Mouse (Mus musculus): ENCODE results near the gene Lhfp.

Gene Lhfp

DNA sequence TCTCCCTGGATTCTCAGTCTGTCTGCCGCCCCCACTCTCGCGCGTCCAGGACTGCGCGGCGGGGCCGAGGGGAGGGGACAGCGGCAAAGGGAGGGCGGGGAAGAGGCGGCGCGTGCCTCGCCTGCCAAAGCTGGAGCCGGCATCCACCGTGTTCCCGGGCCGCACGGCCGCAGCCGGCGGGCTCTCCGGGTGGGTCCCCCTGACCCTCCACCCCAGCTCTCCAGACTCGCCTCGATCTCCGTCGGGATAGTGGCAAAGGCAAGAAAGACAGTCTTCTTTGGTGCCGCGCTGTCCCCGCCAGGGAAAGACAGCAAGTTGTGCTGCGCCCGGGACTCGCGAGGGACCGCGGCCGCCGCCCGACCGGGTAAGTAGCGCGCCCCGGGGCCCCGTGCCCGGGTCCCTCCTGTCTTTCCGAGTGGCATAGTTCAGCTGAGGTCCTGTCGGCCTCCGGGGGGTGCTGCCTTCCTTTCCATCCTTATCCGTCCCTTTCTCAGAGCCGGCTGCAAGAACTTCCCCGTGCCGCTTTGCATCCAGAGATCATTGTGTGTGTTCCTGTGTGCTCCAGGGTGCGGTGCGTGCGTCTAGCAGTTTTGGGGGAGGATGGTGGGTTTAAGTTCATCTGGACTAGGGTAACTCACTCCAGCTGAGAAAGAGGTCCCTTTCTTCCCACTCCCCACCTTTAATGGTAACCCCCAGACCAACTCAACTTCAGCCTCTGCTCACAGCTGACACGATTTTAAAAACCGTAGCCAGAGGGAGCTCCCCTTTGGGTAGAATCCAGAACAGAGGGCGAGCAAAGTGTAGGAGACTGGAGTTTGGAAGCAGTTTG lies at the start of gene Lhfp:
TSS of gene Lhfp (plus strand) at position 118 of the 829 bp plus-strand sequence.
- DNase-seq (ENCODE audit: low read depth, low spot score): peak; percentile 61

DNA sequence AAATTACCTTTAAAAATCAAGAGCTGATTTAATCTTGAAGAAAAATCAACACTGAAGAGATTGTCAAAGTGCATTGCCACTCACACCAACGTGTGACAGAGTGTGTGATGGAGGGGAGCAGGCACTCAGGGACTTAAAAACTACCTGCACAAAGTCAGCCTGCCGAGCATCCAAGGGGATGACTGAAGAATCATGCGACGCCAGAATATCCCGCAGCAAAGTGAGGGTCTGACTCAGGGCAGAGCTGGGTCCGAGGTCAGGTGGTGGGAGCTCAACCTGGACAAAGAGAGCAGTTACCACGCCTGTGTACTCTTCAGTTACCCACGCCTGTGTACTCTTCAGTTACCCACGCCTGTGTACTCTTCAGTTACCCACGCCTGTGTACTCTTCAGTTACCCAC lies 48.0 kb upstream of the Lhfp start:
- DNase-seq (ENCODE audit: low read depth, low spot score): no peak

DNA sequence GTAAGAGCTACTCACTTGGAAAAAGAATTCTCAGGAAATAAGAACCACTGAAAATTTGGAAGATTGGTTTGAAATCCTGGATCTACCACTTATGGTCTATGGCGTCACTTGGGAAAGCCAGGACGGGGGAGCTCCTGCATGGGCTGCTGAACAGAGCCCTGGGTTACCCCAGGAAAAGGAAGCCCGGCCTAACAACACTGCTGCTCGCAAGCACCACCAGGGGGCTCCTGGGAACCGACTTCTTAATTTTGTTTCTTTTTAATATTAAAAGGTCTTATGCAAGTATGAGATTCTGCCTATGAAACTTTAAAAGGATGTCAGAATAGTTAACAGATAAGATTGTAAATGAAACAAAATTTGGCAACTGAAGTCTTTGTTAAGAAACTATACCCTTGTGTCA lies 46.7 kb upstream of the Lhfp start:
- peak; percentile 33 for DNase-seq (ENCODE audit: low read depth, low spot score)

DNA sequence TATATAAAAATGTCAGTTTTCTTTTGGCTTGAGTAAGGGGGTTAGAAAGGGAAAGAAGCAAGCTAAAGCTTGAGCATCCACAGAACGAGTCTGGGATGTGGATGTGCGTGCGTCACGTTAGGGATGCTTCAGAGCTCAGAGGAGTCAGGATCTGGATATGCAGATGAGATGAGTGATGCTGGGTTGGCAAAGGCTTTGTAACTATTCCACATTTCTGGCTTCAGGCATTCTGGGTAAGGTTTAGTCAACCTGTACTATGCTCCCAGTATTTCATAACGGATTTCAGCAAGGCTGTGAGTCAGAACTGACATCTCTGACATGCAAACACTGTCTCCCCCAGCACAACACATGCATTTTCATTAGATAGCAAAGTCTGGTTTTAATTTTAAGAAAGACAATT lies 44.7 kb upstream of the Lhfp start:
- DNase-seq (ENCODE audit: low read depth, low spot score): no peak

DNA sequence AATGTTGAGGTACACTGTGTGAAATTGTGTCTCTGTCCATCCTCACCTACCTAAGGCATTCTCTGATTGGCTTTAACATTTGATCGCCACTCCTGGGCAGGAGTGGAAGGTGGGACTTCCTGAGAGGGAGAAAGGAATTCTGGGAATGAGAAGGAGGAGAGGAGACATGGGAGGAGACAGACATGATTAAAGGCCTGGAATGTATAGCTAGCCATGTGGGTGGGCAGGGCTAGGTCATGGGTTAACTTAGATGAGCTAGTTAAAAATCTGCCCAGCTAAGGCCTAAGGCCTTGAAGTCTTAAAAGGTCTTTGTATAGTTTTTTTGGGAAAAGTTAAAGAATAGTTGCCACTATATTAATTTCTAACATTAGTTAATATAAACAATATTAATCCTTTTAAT lies 43.9 kb upstream of the Lhfp start:
- no peak for DNase-seq (ENCODE audit: low read depth, low spot score)

DNA sequence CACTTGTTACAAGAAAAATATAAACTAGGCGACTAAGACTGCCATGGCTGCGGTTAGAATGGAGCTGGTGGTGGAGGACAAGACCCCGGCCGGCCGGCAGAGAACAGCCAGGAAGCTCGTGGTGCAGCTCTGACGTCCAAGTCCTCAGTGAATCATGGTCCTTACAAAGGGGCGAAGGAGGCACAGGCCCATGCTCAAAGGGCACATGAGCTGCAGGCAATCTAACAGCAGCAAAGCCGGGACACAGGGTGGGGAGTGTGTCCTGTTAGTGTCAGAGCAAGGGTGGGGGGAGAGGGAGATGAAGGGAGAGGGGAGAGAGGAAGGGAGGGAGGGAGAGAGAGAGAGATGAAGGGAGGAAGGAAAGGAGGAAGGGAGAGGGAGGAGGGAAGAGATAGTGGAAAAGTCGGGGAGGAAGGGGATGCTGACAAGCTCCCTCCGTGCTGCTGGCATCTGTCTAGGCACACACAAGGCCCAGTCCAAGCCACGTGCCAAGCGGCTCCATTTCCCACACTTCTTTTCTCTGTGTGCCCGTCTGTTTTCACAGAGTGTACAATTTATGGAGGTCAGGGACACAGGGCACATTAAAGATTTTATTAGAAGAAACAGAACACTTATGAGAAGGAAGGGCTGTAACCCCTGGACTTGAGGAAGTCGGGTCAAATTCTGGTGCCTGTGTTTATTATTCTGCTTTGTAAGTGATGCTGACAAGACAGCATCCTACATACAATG lies 42.1 kb upstream of the Lhfp start:
- DNase-seq (ENCODE audit: low read depth, low spot score): no peak

DNA sequence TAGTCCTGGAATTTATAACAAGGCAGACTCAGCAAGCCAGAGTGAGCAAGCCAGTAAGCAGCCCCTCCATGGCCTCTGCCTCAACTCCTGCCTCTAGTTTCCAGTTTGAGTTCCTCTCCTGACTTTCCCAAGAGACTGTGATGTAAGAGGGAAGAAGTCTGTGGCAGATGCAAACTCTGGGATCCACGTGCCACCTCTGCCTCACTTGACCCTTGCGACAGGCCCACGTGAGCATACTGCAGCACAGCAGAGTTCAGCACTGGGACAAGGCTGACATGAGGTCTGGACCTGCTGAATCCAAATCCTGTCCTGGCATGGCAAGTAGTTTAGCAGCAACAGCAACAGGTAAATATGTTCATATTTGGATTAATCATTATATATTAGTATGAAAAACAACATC lies 41.3 kb upstream of the Lhfp start:
- DNase-seq (ENCODE audit: low read depth, low spot score): no peak

DNA sequence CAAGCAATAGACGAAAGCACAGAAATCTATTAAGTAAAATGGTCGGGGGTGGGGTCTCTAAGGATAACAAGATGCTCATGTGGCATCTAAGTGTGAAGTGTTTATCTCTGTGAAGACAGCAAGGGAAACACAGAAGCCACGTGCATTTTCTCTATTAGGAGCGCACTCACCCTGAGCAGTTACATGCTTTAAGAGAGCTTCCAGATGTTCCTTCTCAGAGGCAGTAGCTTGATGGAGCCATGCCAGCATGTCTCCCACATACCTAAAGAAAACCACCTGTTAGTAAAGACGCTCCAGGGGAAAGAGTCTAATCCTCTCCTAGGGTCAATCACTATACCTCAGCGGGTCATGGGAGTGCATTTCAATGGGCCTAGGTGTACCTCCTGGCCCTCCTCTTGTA lies 39.3 kb upstream of the Lhfp start:
- no peak for DNase-seq (ENCODE audit: low read depth, low spot score)

DNA sequence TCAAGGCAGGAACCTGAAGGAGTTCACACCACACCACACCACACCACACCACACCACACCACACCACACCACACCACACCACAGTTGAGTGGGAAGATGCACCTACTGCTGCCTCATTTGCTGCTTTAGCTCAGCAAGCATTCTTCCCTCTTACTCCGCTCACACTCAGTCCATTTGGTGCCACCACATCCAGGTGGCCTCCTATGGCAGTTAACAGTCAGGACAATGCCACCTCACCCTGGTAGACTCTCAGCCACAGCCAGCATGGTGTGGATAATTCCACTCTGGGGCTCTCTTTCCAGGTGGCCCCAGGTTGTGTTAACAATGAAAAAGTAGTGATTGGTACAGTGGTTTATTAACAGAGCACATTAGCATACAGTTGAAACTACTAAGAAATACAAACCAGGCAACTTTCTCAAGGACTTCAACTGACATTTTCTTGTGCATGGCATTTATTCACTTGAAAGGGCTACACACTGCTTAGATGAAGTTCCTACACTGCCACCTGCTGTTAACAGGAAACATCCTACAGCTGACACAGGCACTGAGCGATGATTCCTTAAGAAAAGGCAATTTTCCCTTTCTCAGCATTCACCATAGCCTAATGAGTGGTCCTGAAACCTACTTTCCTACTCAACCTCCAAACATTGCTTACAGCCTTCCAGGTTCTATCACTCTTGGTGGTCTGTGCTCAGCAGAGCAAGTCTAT lies 36.8 kb upstream of the Lhfp start:
- DNase-seq (ENCODE audit: low read depth, low spot score): peak; percentile 74

DNA sequence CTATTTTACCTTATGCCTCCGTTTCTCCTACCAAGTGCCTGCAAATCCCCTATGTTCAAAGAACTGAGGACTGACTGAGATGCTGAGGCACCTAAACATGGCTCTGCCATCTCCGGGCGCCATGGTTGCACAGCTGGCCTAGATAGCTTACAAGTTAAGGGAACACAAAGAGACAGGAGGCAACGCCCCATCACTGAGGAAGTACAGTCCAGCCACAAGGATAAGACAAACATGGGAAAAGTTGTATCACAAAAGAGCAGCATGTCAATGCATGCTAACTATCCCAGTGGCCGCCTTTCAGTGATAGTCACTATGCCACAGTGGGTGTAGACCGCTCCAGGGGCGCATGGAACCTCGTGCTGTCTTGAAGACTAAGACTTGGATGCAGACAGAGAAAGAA lies 33.9 kb upstream of the Lhfp start:
- DNase-seq (ENCODE audit: low read depth, low spot score): no peak

DNA sequence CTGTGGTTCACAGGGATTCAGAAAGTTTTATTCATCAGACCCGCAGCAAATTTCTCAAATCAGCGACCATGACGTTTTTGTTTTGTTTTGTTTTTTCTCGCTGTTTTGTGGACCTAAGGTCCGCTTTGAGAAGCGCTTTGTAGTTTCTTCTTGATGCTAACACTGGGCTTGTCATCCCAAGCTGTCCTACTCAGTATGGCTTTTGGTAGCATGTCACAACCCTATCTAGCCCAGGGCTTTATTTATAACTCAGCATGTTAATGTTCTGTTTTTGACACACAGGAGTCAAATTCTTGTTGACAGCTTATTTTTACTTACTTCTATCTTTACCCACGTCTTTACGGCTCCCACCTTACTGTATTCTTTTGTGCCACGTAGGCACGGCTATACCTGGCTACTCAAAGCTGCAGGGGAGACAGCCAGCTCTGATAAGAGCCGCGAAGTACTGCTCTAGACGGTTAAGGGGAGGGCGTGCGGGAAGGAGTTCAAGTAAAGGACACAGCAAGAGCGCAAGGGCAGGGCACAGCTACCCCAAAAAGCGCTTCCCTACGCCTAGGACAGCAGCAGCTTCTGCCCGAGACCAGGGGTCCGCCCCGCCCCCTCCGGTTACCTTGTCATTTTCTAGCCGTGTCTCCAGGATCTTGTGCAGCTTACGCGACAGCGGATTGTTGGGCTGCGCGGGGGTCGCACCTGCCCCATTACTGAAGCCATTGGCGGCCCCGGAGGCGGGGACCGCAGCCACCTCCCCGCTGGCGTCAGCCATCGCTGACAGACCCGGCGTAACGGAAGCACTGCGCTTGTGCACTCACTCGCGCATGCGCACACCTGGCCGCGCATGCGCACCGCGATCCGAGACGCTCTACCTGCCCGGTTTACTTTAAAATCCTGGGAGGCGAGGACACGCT lies 24.6 kb upstream of the Lhfp start, which contains the start of gene Cog6:
TSS of gene Cog6 (minus strand) at position 802 of the 905 bp plus-strand sequence.
- DNase-seq (ENCODE audit: low read depth, low spot score): peak; percentile 95

DNA sequence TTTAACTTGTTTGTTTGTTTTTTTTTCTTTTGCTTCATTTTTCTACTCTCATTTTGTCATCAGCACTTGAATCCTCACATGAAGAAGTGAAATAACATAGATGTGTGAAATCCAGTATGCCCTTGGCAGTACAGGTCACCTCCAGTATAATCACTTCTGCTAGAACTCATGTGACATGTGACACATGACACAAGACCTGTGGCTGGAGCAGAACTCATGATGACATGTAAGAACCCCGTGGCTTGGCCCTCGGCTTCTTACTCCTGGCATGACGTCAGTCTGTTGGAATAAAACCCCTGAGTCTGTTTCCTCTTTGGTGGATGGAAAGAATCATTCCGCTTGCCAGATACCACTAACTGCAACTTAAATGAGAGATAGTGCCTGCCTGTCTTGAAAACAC lies 14.0 kb upstream of the Lhfp start:
- no peak for DNase-seq (ENCODE audit: low read depth, low spot score)

DNA sequence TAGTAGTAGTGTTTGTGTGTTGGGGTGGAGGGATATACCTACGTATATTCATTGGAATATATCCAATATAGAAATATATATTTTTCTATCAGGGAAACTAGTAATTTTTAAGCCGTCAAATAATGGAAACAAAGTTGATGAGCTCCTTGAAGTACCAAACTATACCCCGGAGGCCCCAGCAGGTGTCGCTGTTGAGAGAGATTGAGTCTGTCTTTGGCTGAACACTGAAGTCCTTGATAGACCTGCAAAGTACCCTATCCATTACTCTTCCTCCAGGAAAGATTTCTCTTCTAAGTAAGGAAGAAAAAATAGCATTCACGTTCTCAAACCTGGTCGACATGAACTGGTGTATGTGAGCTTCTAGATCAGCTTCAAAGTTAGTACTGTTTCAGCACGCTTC lies 12.3 kb upstream of the Lhfp start:
- DNase-seq (ENCODE audit: low read depth, low spot score): peak; percentile 88

DNA sequence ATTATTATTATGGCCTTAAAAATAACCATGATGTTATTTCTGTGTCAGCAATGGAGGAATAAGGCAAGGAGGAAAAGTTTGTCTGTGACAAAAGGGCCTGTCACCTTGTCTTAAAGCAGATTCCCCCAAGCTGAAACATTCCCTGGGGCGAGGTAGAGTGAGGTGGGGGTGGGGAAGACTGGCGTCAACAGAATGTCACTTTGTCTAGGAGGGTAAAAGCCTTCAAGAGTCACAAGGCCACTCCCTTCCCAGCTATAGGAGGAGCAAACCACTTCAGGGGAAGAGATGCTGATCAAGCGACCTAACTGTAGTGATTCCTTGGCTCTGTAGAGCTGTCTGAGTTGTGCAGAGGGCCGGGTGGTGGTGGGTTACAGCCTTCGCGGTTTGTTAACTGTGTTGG lies 9.7 kb upstream of the Lhfp start:
- no peak for DNase-seq (ENCODE audit: low read depth, low spot score)

DNA sequence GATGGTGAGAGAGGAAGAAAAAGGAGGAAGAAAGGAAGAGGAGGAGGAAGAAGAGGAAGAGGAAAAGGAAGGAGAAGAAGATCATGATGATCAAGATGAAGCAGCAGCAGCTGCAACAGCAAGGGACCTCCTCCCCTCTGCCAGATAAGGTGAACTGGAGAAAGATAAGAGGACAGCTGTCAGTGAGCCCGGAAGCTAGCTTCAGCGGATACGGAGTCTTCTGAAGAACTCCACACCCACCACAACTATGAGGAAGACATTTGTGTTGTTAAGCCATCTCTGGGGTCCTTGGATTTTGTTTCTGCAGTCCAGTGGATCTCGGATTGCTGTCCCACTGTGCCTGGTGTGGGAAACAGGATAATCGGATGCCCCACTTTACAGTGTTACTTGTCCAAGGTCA lies 8.9 kb upstream of the Lhfp start:
- peak; percentile 61 for DNase-seq (ENCODE audit: low read depth, low spot score)

DNA sequence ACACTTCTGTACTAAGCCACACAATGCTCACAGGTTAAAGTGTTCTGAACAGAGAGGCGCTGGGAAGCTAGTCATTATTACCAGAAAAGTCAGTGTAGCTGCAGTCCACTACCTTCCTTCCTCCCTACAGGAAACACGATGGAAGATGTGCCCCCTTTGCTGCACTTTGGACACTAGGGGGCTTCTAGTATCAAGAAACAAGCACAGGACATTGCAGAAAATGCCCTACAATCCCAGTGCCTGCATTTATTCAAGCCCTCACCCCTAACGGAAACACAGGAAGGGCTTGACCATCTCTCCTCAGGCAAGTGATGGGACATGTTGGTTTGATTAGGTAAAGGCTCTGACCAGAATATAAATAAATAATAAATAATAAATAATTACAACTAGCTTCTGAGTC lies 7.9 kb upstream of the Lhfp start:
- peak; percentile 28 for DNase-seq (ENCODE audit: low read depth, low spot score)

DNA sequence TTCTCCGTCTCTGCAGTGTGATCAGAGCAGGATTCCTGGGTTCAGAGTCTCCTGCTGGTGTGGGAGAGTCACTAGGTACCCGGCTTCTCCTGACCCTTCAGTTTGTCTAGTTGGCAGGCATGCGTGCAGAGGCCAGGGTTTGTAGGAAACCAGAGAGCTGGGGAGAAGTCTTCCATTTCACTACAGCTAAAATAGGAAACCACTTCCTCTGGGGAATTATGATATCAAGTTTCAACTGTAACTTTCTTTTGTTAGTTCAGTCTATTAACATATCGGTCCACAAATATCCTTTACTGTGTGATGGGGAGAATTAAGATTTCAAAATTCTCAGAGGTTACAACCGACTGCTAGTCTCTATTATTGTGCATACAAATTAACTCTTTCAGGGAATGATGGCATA lies 5.3 kb upstream of the Lhfp start:
- DNase-seq (ENCODE audit: low read depth, low spot score): no peak

DNA sequence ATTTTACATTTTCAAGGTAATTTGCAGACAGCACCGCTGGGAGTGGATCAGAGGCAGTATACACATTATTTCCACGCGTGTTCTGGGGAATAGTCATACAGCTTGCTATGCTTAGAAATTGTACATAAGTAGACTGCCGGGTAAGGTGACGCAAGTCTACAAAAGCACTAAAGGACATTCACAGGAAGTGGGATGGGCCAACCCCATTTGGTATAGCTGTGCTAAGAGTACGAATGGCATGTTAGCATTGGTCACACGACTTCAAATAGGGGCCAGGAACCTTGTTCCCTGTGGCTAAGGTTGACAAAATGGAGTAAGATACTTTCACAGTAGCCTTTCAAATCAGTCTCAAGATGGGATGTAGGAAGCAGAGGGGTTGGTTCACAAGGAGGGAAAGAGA lies 4.4 kb upstream of the Lhfp start:
- DNase-seq (ENCODE audit: low read depth, low spot score): peak; percentile 73

DNA sequence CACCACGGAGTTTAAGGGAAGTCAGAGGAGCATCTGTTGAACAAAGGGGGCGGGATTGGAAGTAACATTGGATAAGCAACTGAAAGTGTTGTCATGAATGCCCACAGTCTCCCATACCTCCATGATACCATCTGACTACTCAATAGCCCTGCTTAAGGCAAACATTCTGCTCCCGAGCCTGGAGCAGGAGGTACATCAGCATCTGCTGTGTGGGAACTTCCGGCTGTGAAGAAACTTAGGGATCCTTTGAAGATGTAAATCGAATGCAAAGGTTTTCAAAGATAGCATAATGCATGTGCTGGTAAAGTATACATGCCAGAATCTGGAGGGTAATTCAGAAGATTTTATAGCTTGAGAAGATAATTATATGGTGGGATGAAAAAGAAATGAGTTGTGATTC lies 2.4 kb upstream of the Lhfp start:
- DNase-seq (ENCODE audit: low read depth, low spot score): no peak

DNA sequence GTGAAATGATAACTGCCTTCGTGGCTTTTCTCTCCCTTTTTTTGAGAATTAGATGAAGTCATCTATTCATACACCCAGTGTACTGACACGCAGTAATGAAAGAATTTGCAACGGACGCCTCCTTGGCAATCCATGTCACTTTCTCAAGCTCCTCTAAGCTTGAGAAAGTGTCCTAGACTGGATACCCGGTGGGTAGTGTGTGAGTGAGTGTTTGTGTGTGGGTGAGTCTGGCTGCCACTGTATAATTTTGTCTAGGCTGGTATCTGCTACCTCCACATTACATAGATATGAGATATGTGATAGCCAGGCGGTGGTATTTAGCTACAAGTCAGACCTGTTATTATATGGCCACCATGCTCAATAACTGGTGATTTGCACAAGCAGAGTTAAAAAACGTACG lies 1.6 kb upstream of the Lhfp start:
- DNase-seq (ENCODE audit: low read depth, low spot score): no peak

DNA sequence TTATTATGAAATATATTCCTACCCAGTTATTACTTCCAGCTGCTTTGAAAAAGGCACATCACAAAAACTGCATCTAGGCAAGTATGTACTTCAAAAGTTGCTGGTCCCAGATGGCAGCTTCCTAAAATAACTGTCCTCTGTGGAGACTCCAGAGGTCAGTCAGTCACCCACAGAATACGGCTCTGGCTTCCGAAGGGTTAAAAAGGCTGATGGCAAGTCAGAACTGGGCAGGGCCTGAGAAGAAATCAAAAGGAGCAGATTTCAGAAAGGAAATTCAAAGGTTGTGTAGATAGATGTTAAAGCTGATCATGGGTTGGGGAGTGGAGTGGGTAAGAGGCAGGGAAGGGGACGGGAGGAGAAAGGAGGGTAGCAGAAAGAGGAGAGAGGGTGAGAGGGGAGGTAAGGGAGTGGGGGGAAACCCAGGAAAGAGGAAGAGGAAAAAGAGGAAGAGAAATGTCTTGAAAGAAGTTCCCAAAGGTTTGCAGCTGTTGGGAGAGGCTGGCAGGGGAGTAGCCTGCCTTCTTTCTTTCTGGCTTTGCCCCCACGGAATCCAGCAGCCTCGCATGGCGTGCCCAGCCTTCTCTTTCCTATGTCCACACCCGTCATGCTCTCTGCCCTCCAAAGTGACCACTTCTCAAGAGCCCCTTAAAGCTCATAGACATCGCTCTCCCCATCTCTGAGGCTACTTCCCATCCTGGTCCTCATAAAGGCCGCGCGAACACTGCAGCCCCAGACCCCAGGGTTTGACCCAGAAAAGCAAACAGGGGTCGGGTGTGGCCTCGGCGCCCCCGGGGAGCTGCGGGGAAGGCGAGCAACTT lies 526 bp upstream of the Lhfp start:
- DNase-seq (ENCODE audit: low read depth, low spot score): no peak

Data from CD4-positive, CD25-positive, alpha-beta regulatory T cell, adult 2 months (primary cell).